Mouse (Mus musculus) layer of hippocampus, postnatal 25 days (tissue): ENCODE measurements around the gene Sec1. TPM values are rescaled to one million over a fixed set of nuclear protein-coding genes. Genes with fewer than 3 reads are reported as not detected.
A peak's percentile ranks its signal among the peaks of the same experiment; 100 is the strongest.

Experiments
- DNase-seq, 2 experiments: peaks; one replicate each; pipeline ENCODE4 v3.0.0; 2022; ENCODE audit warnings: mixed read lengths in 2 of 2, low spot score in 1 of 2; ENCODE audit errors: extremely low spot score in 1 of 2
- total RNA-seq, 2 experiments: library from RNA; stranded (reverse); gene quantifications; 2 replicates each; pipeline ENCODE4 v1.2.3; 2021

The Sec1 gene
- total RNA-seq, 2 experiments from 2014 or later = 0.80 to 0.86 TPM

- peak; percentile 81 for DNase-seq
Measured at GRCm38 (mm10) chr7:45643441-45644178, 50.6 kb downstream of the Sec1 start.

- DNase-seq = no peak
Measured at GRCm38 (mm10) chr7:45642503-45643255, 51.5 kb downstream of the Sec1 start.

- no peak for DNase-seq
Measured at GRCm38 (mm10) chr7:45642083-45642482, 52.1 kb downstream of the Sec1 start.

GRCm38 (mm10) chr7:45641391-45642040 is 52.7 kb downstream of the Sec1 start:
- no peak for DNase-seq

GRCm38 (mm10) chr7:45640191-45640957 is 53.8 kb downstream of the Sec1 start:
- no peak for DNase-seq

GRCm38 (mm10) chr7:45639561-45640027 is 54.6 kb downstream of the Sec1 start, which contains the start of gene Mamstr:
Gene Mamstr (plus strand): TSS chr7:45639977.
- DNase-seq = no peak

- DNase-seq = peak; percentile 74 to 81
Measured at GRCm38 (mm10) chr7:45638623-45639401, 55.4 kb downstream of the Sec1 start.

GRCm38 (mm10) chr7:45637710-45638109 is 56.5 kb downstream of the Sec1 start:
- DNase-seq = no peak

- no peak for DNase-seq
Measured at GRCm38 (mm10) chr7:45635711-45636688, 58.2 kb downstream of the Sec1 start.

- DNase-seq = no peak
Measured at GRCm38 (mm10) chr7:45634946-45635681, 59.1 kb downstream of the Sec1 start.

- DNase-seq = peak in 1 of 2 experiments; percentile 27
Measured at GRCm38 (mm10) chr7:45632499-45632898, 61.7 kb downstream of the Sec1 start.

- no peak for DNase-seq
Measured at GRCm38 (mm10) chr7:45630064-45630907, 63.9 kb downstream of the Sec1 start.

GRCm38 (mm10) chr7:45628364-45629294 is 65.6 kb downstream of the Sec1 start:
- peak; percentile 73 to 86 for DNase-seq
